Mouse (Mus musculus): Measurements from ENCODE around the gene Usp29.
"Not testable (repeated sequence)": the region's sequence is repeated elsewhere in the genome, so short reads cannot be mapped to it uniquely, and the experiment has no call there.

Usp29 gene

DNA sequence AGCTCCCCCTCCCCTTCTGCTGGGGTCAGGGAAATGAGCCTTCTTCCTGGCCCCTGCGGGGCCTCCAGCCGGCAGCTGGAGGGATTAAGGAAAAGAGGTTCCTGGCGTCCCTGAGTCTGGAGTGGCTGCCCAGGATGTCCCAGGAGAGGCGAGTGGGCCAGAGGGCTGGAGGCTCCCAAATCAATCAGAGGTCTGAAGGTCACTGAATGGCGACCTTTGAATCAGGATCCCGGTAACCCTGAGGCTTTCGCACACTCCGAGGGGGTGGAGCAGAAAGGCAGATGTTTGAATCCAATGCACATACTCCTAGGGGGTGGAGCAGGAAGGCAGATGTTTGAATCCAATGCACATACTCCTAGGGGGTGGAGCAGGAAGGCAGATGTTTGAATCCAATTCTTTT lies 39.9 kb downstream of the Usp29 start:
- DNase-seq = peak; percentile 63

GRCm38 (mm10) chr7:6773865-6774413 lies 43.6 kb downstream of the Usp29 start:
- DNase-seq = not testable (repeated sequence)

DNA sequence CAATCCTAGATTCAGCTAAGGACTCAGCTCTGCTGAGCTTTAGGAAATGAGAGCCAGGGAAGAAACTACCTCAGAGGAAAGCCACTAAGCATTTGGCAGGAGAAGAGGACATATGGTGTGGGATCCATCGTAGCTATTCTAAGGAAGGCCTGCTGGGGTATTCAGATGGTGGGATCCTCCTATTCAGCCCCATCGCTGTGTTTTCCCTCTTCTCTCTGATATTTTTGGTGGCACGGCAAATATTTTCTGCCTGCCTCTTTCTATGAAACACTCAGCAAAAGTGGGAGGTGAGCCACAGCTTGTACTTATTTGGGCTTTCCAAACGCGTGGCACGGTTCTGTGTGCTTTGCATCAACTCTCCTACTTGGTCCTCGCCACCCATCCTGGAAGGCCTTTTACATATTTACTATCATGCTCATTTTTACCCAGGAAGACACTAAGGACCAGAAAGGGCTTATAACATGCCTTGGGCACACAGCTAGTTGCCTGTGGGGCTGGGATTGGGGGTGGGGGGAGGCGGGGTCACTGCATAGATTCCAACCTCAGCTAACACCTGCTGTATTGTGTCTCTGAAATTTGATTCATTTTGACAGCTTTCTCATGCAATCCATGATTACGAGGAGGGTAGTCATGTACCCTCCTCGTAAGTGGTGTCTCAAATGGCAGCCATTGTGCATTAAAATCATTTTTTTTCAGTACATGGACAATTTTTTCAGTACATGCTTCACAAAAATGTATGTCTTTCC lies 46.1 kb downstream of the Usp29 start:
- no peak for DNase-seq

DNA sequence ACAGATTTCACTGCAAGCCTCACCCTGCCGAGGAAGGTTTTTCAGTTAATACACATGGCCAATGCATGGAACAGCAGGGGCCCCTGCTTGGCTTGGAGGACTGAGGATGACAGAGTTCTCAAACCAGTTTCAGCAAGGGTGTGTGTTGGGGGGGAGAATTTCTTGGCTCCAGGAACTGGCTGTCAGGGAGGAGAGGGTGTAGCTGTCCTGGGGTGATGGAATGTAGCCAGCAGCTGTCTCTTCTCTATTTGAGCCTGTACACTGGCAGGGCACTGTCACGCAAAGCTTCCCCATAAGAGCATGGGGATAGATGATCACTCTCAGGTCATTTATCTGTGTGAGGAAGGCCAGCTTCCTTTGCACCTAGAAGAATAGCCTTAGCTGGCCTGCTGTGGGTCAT lies 46.7 kb downstream of the Usp29 start:
- peak; percentile 48 for DNase-seq

GRCm38 (mm10) chr7:6777689-6778088 lies 47.3 kb downstream of the Usp29 start:
- DNase-seq = no peak

- DNase-seq = no peak
These were observed 48.8 kb downstream of the Usp29 start for GRCm38 (mm10) chr7:6779172-6779571.

DNA sequence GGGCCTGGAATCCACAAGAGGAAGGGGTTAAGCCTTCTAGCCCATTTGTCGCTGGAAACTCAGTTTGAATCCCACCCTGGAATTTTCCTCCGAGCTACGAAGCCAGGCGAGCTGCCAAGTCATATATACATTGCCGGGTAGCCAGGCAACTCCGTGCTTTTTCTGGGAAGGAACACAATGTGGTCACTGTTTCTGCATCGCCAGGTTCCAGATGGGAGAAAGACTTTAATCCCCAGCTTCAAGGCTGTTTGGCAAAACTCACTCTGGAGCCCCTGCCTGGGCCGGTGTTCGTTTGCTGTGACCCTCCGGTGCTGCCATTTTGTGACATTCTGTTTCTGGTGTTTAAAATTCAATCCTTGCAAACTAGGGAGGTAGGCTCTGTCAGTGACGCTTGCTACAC lies 51.2 kb downstream of the Usp29 start:
- peak; percentile 26 for DNase-seq

DNA sequence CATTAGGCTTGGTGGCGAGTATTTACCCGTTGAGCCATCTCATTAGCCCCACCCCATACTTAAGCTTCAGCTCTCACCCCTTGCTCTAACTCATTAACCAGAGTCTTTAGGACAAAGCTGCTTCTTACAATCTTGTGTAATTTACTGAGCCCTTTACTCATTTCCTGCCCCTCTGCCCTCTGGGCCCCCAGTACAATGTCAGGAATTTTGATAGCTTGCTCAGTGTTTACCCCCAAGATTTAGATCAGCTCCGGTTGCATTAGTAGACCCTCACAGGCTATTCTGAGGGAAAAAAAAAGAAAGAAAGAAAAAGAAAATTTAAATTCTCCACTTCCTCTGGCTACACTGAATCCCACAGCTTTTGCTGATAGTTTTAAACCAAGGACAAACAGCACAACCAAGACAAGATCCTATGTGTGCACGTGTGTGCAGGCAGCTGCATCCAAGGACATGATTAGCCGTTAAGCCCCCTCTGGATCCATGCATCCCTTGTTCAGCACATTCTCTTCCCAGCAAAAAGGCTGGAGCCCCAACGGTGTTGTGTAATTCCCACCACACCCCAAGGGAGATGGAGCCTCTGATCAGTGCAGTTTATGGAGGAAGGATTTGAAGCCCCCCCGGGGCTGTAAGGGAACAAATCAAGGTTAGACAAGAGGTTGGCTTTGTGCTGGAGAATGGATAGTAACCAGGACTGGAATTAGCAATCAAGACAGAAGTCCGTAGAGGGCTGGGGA lies 54.1 kb downstream of the Usp29 start:
- DNase-seq = peak; percentile 46

DNA sequence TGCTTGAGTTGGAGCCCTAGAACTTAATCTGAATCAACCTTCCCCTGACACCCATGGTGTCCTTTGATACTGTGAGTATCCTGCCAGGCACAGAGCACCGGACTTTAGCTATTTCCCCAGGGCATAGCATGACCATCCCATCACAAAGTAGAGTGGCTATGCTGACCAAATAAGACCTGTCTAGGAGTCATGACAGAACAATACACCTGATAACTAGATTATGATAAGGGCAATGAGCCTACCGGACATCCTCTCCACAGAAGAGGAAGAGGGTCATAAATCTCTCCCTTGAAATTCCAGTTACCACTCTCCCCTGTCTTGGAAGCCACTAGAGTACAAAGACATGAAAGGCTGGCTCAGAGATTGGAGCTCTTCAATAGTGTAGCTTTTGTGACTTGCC lies 56.6 kb downstream of the Usp29 start:
- no peak for DNase-seq

- no peak for DNase-seq
These were observed 57.7 kb downstream of the Usp29 start for GRCm38 (mm10) chr7:6788101-6788500.

DNA sequence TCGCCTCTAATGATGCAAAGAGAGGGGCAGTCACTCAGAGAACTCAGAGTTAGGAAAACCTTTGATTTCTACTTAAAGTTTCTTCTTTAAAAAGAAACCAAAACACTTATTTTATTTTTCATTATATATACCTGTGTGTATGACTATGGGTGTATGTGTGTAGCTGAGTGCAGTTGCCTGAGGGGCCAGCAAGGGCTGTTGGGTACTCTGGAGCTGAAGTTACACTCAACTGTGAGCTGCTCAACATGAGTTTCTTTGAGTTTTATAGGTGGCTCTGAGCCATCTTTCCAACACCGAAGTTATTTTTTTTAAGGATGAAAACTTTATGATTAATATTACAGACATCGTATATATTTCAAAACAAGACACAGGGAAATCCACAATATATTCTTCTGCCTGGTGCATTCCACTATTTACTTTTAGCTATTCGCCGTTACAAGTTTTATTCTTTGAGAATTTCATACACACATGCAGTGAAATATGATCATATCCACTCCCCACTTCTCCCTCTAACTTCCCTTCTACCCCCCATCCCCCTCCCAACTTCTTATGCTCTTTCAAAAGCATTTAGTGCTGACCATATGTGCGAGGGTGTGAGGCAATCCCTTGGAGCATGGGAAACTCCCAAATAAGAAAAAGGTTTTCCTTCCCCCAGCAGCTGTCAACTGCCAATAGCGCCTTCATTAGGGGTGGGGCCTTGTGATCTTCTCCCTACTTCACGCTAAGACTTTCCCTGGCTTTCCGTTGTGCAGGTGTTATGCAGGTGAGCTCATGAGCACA lies 61.1 kb downstream of the Usp29 start:
- no peak for DNase-seq

- no peak for DNase-seq
These were observed 62.9 kb downstream of the Usp29 start for GRCm38 (mm10) chr7:6793240-6793639.

DNA sequence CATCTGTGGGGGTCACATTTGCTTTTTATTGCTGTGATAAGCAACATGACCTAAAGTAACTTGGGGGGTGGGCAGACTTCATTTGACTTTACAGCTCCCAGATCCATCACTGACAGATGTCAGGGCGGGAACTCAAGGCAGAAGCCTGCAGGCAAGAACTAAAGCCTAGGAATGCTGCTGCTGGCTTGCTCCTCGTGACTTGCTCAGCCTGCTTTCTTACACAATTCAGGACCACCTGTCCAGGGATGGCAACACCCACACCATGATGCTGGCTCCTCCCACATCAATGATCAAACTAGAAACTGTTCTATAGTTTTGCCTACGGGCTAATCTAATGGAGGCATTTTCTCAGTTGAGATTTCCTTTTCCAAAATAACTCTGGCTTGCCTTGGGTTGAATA lies 63.4 kb downstream of the Usp29 start:
- DNase-seq = no peak

GRCm38 (mm10) chr7:6797408-6797807 lies 67.0 kb downstream of the Usp29 start:
- DNase-seq = no peak

- DNase-seq = no peak
These were observed 68.9 kb downstream of the Usp29 start for GRCm38 (mm10) chr7:6799105-6799805.

DNA sequence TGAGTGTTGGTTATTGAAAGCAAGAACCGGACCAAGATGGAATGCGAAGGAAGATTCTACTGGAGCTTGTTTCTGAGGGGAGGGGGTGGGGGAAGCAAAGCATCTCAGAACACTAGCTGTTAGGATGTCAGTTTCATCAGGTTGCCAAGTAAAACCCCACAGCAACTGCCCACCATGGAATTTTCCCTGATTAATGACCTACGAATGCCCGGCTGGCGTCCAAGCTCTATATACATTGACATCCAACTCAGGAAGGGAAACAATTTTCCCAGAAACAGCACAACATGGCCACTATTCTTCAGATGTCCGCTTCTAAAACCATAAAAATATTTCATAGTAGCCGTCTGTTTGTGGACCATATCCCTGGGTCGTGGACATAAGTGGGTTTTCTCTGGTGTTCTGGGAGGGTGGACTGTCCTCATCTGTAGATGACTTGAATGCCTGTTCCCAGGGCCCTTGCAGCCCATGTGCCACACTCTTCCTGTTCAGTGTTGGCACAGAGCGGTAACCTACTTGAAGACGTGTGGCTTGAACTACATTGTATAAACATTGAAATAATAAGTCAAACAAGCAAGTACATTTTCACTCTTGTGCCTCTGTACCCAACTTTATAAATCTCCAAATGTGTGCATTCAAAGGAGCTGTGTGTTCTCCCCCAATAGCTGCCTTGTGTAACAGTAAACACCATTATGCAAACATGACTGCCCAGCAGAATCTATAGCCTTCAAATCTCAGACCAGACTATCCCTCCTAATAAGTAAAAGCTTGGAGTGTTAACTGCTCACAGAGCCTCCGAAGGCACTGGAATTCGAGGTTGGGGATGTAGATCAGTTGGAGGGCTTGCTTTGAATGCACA lies 70.4 kb downstream of the Usp29 start:
- no peak for DNase-seq

GRCm38 (mm10) chr7:6801642-6802041 lies 71.3 kb downstream of the Usp29 start:
- DNase-seq = no peak

DNA sequence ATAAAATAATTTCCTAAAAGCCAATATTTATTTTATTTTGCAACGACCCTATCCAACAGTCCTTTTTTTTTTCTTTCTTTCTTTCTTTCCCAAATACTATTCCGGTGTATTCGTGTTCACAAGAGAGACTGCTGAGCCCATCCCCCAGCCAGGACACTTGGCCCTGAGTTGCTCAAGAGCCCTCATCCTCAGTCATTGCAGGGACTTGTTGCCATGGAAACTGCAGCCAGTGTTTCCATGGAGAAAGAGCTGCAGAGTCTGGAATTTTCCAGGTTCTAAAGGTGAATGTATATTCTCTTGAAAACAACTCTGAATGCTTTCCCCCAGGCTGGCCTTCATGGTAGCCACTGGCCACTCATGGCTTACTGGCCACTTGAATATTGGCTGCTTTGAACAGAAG lies 80.2 kb downstream of the Usp29 start:
- DNase-seq = no peak

GRCm38 (mm10) chr7:6814971-6815370 lies 84.6 kb downstream of the Usp29 start:
- peak; percentile 15 for DNase-seq

DNA sequence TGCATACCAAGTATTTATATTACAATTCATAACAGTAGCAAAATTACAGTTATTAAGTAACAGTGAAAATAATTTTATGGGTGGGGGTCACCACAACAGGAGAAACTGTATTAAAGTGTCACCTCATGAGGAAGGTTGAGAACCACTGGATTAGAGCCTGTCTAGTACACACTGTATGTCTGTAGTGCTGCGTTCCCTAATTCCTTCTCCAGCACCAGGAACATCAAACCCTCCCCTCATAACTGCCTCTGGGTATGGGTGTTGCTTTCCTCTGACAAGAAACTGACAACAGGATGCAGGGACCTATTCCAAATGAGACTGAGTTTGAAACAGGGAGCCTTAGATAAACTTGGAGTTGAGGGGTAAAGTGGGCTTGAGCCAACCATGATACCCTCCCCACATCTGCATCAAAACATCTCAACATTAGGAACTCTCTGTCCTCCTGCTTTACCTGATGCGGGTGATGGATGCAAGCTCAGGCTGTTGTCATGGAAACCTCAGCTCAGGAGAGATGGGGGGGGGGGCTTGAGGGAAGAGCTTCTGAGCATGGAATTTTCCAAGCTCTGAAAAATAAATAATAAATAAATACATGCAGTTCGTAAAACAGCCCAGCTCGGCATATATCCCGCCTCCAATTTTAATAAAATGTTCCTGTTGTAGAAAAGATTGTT lies 86.5 kb downstream of the Usp29 start:
- no peak for DNase-seq

- DNase-seq = no peak
These were observed 89.9 kb downstream of the Usp29 start for GRCm38 (mm10) chr7:6820296-6820695.

Data from kidney, postnatal 10 days (tissue).